8 mouse cellular contexts compared by ENCODE assay signal in genomic region chr14:52196230-52197155, GRCm38 (mm10). TPM values are rescaled to one million over a fixed set of nuclear protein-coding genes. Genes with fewer than 3 reads are reported as not detected.
DNase-seq lines count a peak whose midpoint lies in the region; ATAC-seq and TF ChIP-seq lines count a peak whose summit lies in the region.

No protein-coding gene starts in this region.

- H3K4me3 ChIP-seq in limb, embryonic 15.5 days = peak overlapping the region; percentile 100
- H3K4me3 ChIP-seq in olfactory bulb, adult 2 months (ENCODE audit: insufficient read depth, low read depth, low read length) = peak overlapping the region; percentile 77

- H3K36me3 ChIP-seq in limb, embryonic 15.5 days = peaks cover 32% of the 10 kb centered on the region

- H3K27me3 ChIP-seq in limb, embryonic 15.5 days = no peaks in the 10 kb centered on the region

- no peak for TF ChIP-seq CTCF in olfactory bulb, adult 2 months (IDR thresholded peaks at IDR 0.05; ENCODE audit: insufficient read depth, low read depth, low read length)

- H3K9me3 ChIP-seq in limb, embryonic 15.5 days = no peaks in the 10 kb centered on the region

- peak overlapping the region; percentile 74 for H3K4me2 ChIP-seq in limb, embryonic 15.5 days

- DNase-seq in kidney, adult 11 months = peak; percentile 16
- no peak for DNase-seq in kidney, adult 18-20 months
- DNase-seq in A20 (ENCODE audit: low read depth, low spot score) = peak; percentile 59
- peak; percentile 4 for DNase-seq in T-cell, adult 2 months (ENCODE audit: low spot score)
- DNase-seq in right cerebral cortex, postnatal 25 days = no peak

- peak overlapping the region; percentile 99 for H3K27ac ChIP-seq in limb, embryonic 15.5 days
- no peak overlapping the region for H3K27ac ChIP-seq in olfactory bulb, adult 2 months (ENCODE audit: insufficient read depth, low read depth, low read length)

- ATAC-seq in granulocyte monocyte progenitor cell, adult 5-6 weeks (replicated peaks; ENCODE audit: poor library complexity, severe bottlenecking) = peak; percentile 12
- ATAC-seq in limb, embryonic 15.5 days (ENCODE audit: insufficient number of reproducible peaks, low FRiP score, low TSS enrichment, low read depth) = no peak

- H3K4me1 ChIP-seq in limb, embryonic 15.5 days = peaks cover 10% of the 10 kb centered on the region; the same call in 1 of the 2 replicates
- 0 out of 2 replicates have a peak, but pooled peaks cover 3% of the 10 kb centered on the region for H3K4me1 ChIP-seq in olfactory bulb, adult 2 months (ENCODE audit: control insufficient read depth, insufficient read depth, low read length)

- no peak for TF ChIP-seq POLR2A in olfactory bulb, adult 2 months (IDR thresholded peaks at IDR 0.05; ENCODE audit: insufficient read depth, low read depth, low read length)

- H3K9ac ChIP-seq in limb, embryonic 15.5 days = peak overlapping the region; percentile 100

- 1% methylated on average over 58 of the region's 59 CpGs for WGBS in limb, embryonic 15.5 days
- WGBS in olfactory bulb, adult 2 months = 1% methylated on average over 59 of the region's 59 CpGs

RNA-seq across cellular contexts. Expression of gene Supt16, which starts 0.7 kb away (rescaled TPM):
- total RNA-seq in granulocyte monocyte progenitor cell, adult 5-6 weeks (2014; fragmentation: Nextera tagmentation) = 91.5 and 98.8 TPM in 2 replicates
- 229 and 242 TPM in 2 replicates for total RNA-seq in granulocyte monocyte progenitor cell, adult 5-6 weeks (2017)
- 47.4 and 51.4 TPM in 2 replicates for polyA plus RNA-seq in limb, embryonic 15.5 days (2015; fragmentation: Nextera tagmentation; extraction: Ambion mirVana)
- not detected in 2 replicates for polyA plus RNA-seq in olfactory bulb, adult 2 months (2012; ENCODE audit: insufficient read depth, insufficient read length, low replicate concordance, missing spikeins)

Comparison
In these comparisons a context has a peak if more than half of its experiments do, and no peak if none do; other contexts are left out.
1. DNase-seq: peak in kidney, adult 11 months (single experiment), A20 (single experiment) and T-cell, adult 2 months (single experiment); none in kidney, adult 18-20 months (single experiment) and right cerebral cortex, postnatal 25 days (single experiment).